Mouse (Mus musculus) MEL (cell line): ENCODE measurements around the gene Noa1.

ENCODE experiments used
- EP300 ChIP-seq, 2 experiments: IDR thresholded peaks; 2 replicates each; pipeline ENCODE4 v1.6.1; 2011; ENCODE audit warnings: improper control_type of control experiment in 2 of 2, low read length in 2 of 2, low read depth in 1 of 2, mild to moderate bottlenecking in 1 of 2
- HCFC1 ChIP-seq: IDR thresholded peaks from 2 replicates; pipeline ENCODE4 v1.6.1; 2012; ENCODE audit warnings: low read depth, mild to moderate bottlenecking, inconsistent platforms, low read length, improper control_type of control experiment, moderate library complexity
- POLR2A ChIP-seq, 2 experiments: IDR thresholded peaks; 2 replicates each; pipeline ENCODE4 v1.6.1; 2011 to 2012; ENCODE audit warnings: low read length in 2 of 2, mild to moderate bottlenecking in 2 of 2, control low read depth in 1 of 2, improper control_type of control experiment in 1 of 2, low read depth in 1 of 2, moderate library complexity in 1 of 2; ENCODE audit not compliant: control insufficient read depth in 1 of 2, insufficient read depth in 1 of 2, poor library complexity in 1 of 2
- SIN3A ChIP-seq: IDR thresholded peaks from 2 replicates; pipeline ENCODE4 v1.6.1; 2012; ENCODE audit warnings: low read length, improper control_type of control experiment, inconsistent platforms
- TCF12 ChIP-seq: IDR thresholded peaks from 2 replicates; pipeline ENCODE4 v1.6.1; 2014; ENCODE audit warnings: low read depth, mild to moderate bottlenecking, inconsistent platforms, low read length, improper control_type of control experiment, moderate library complexity
- USF1 ChIP-seq: IDR thresholded peaks from 2 replicates; pipeline ENCODE4 v1.6.1; 2014; ENCODE audit warnings: low read depth, mild to moderate bottlenecking, inconsistent platforms, low read length, improper control_type of control experiment, moderate library complexity
- ZNF384 ChIP-seq: IDR thresholded peaks from 2 replicates; pipeline ENCODE4 v1.6.1; 2012; ENCODE audit warnings: low read depth, mild to moderate bottlenecking, inconsistent platforms, low read length, improper control_type of control experiment

- TF ChIP-seq SIN3A, result no peak
- no peak for TF ChIP-seq POLR2A (IDR thresholded peaks at IDR 0.05; ENCODE audit: control insufficient read depth in 1 of 2, insufficient read depth in 1 of 2, low read depth in 1 of 2, low read length in 2 of 2, poor library complexity in 1 of 2)
- no peak for TF ChIP-seq TCF12
- no peak for TF ChIP-seq USF1
- no peak for TF ChIP-seq EP300 (IDR thresholded peaks at IDR 0.05; ENCODE audit: low read depth in 1 of 2, low read length in 2 of 2)
- TF ChIP-seq ZNF384, result no peak
- TF ChIP-seq HCFC1, result no peak
Measured at GRCm38 (mm10) chr5:77269399-77269798, 40.5 kb downstream of the Noa1 start.
